Mouse (Mus musculus) brain, embryonic 14.5 days (tissue): ENCODE results near the gene Acsl5. TPM values are rescaled to one million over a fixed set of nuclear protein-coding genes. Genes with fewer than 3 reads are reported as not detected.

Experiments used
- DNase-seq: peaks from one replicate; pipeline ENCODE4 v3.0.0-alpha.2; 2011; ENCODE audit warnings: low read depth
- CTCF ChIP-seq: fragments of 200-500 bp; IDR thresholded peaks from 2 replicates; pipeline ENCODE4 v1.5.1; 2012; ENCODE audit warnings: inconsistent platforms, mild to moderate bottlenecking, moderate library complexity, borderline replicate concordance; ENCODE audit not compliant: insufficient read depth, insufficient read length; ENCODE audit errors: extremely low read depth
- POLR2A ChIP-seq: fragments of 200-500 bp; IDR thresholded peaks from 2 replicates; pipeline ENCODE4 v1.6.1; 2012; ENCODE audit warnings: mild to moderate bottlenecking, inconsistent platforms, borderline replicate concordance; ENCODE audit not compliant: poor library complexity, insufficient read depth, insufficient read length, severe bottlenecking; ENCODE audit errors: extremely low read depth
- polyA plus RNA-seq: library from polyadenylated mRNA; depleted of rRNA; stranded (reverse); fragments of >200 nt; gene quantifications from 2 replicates; pipeline ENCODE4 v1.2.3, GENCODE M21; 2012; rRNA removed

Acsl5 gene
- polyA plus RNA-seq, 1 experiment, result 6.4 TPM

DNA sequence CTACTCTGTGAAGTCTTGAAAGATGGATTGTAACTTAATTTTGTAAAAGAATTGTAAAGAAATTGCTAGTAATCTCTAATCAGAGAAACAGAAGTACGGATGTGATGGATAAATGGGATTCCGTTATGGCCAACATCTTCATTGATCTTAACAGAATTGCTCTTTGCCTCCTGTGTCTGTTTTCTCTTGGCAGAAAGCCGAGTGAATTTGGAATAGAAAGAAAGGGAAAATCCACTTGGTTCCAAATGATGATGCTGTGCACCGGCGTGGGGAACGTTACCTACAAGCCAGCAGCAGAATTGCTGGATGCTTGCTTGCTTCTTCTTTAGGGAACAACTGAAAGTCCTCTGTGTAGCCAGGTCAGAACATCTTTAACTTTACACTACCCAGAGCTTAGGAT lies 88.8 kb downstream of the Acsl5 start:
- no peak for DNase-seq
- no peak for TF ChIP-seq CTCF
- no peak for TF ChIP-seq POLR2A

DNA sequence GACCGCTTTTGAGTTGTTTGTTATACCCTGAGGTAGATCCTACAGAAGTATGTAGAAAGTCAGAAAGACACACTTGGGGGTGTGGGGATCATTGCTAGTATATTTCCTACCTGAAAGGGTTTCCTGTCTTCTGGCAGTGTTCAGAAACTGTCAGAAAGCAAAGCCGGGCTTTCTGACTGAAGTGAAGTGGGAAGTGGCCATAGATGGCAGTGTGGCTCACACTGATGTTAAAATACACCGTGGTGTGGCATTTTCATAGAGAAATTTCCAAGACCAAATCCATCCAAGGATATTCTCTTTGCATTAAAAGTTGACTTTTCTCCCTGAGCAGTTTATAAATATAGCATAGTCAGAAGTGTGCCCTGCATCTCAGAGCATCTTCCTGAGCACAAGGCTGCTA lies 89.6 kb downstream of the Acsl5 start:
- DNase-seq, result peak; percentile 49
- TF ChIP-seq CTCF (peak; percentile 21; the same call in 1 of the 2 replicates), POLR2A (no peak)

GRCm38 (mm10) chr19:55342423-55342822 lies 90.7 kb downstream of the Acsl5 start:
- TF ChIP-seq POLR2A, result no peak
- TF ChIP-seq CTCF, result no peak
- DNase-seq, result no peak

DNA sequence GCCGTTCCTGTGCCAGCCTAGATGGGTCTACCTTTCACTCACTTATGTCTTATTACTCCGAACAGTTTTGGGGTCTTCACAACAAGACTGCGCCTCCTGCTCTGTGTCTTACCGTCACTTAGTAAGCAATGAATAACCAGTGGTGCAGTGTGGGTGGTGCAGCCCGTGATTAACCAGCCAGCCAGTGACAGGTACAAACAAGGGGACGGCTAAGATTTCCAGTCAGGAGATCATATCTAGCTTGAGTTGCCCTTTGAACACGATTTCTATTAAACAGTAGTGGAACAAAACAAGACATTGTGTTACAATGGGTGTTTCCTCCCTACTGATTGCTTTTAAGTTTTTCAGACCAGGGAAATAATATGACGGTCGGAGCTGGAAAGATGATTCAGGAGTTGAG lies 91.5 kb downstream of the Acsl5 start:
- TF ChIP-seq CTCF (no peak), POLR2A (no peak)
- no peak for DNase-seq

Other genes with a start within 250 kb of the Acsl5 start
- 24.3 and 30.5 TPM in 2 replicates for gene Gpam, start 124.7 kb upstream of the Acsl5 start, polyA plus RNA-seq
- gene Tectb, start 71.2 kb upstream of the Acsl5 start, polyA plus RNA-seq, result 0.13 and 0.18 TPM in 2 replicates
- gene Gucy2g, start 10.7 kb upstream of the Acsl5 start, polyA plus RNA-seq, result 0.03 and 0.05 TPM in 2 replicates
- gene Zdhhc6, start 64.1 kb downstream of the Acsl5 start, polyA plus RNA-seq, result 21.0 and 27.6 TPM in 2 replicates
- 16.7 and 23.5 TPM in 2 replicates for gene Vti1a, start 64.4 kb downstream of the Acsl5 start, polyA plus RNA-seq